Mouse (Mus musculus) neural tube, embryonic 14.5 days (tissue): ENCODE results near the gene Bach2. TPM values are rescaled to one million over a fixed set of nuclear protein-coding genes. Genes with fewer than 3 reads are reported as not detected.

ENCODE experiments used
- ATAC-seq: fragments of 200-750 bp; cut with Nextera tagmentation; 2 replicates; pipeline ENCODE4 v1.8.0; 2017; ENCODE audit warnings: low read depth, mild to moderate bottlenecking, moderate TSS enrichment, moderate library complexity
- H3K27ac ChIP-seq: fragments of 300-500 bp; sonication (generic); 2 replicates; pipeline ENCODE4 v1.5.1; 2014; ENCODE audit warnings: low read depth, mild to moderate bottlenecking, control low read depth, low read length, moderate library complexity, mixed read lengths
- H3K27me3 ChIP-seq: fragments of 300-500 bp; sonication (generic); 2 replicates; pipeline ENCODE4 v1.6.1; 2014; ENCODE audit warnings: low read length; ENCODE audit not compliant: control insufficient read depth, insufficient read depth
- H3K36me3 ChIP-seq: fragments of 300-500 bp; sonication (generic); 2 replicates; pipeline ENCODE4 v1.6.1; 2014; ENCODE audit warnings: low read length, mixed read lengths; ENCODE audit not compliant: control insufficient read depth, insufficient read depth
- H3K4me1 ChIP-seq: fragments of 300-500 bp; sonication (generic); 2 replicates; pipeline ENCODE4 v1.6.1; 2014; ENCODE audit warnings: low read length; ENCODE audit not compliant: control insufficient read depth, insufficient read depth
- H3K4me2 ChIP-seq: fragments of 300-500 bp; sonication (generic); 2 replicates; pipeline ENCODE4 v1.6.1; 2014; ENCODE audit warnings: mild to moderate bottlenecking, low read depth, low read length, control low read depth
- H3K4me3 ChIP-seq: fragments of 300-500 bp; sonication (generic); 2 replicates; pipeline ENCODE4 v1.5.1; 2014; ENCODE audit warnings: low read depth, low read length, control low read depth, mixed read lengths
- H3K9ac ChIP-seq: fragments of 300-500 bp; sonication (generic); replicated peaks from 2 replicates; pipeline ENCODE4 v1.6.1; 2014; ENCODE audit warnings: low read depth, mild to moderate bottlenecking, control low read depth, low read length, mixed read lengths
- H3K9me3 ChIP-seq: fragments of 300-500 bp; sonication (generic); 2 replicates; pipeline ENCODE4 v1.6.1; 2016; ENCODE audit warnings: low read length; ENCODE audit not compliant: control insufficient read depth
- WGBS: fragments of 180-500 bp; shearing (Covaris S2); extraction: QIAGEN DNeasy Blood & Tissue Kit; methylation state at CpG from one replicate; pipeline ENCODE4 v1.1.7; 2014; 5-methylcytosine and 5-hydroxymethylcytosine counted together
- polyA plus RNA-seq: library from polyadenylated mRNA; unstranded; fragments of >200 nt; fragmentation: Nextera tagmentation; extraction: Ambion mirVana; gene quantifications from 2 replicates; pipeline ENCODE4 v1.2.1, GENCODE M21; 2014

The Bach2 gene
- polyA plus RNA-seq, 1 experiment from 2014 or later = 32.4 TPM

DNA sequence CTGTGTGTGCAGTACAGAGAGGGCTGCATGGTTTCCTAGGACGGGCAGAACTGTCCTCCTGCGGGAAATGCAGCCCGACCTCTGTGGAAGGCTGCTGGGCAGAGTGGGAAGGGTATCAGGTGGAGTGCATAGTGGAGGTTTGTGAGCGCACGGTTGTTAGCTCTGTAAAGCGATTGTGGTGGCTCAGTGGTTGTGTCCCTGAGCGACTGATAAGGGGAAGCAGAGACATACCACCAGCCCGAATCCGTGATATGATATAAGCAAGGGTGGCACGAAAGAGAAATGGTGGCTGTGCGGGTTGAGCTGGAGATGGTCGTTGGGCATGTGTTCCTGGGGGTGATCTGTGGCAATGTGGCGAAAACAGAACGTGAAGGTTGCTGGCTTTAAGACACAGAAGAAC, 147.0 kb downstream of the Bach2 start:
- H3K9ac ChIP-seq = no peak overlapping the region
- no peak overlapping the region for H3K4me3 ChIP-seq
- H3K9me3 ChIP-seq = no peaks in the 10 kb centered on the region
- no peak overlapping the region for H3K4me2 ChIP-seq
- no peak for ATAC-seq
- 94% methylated on average over 14 of the region's 14 CpGs for WGBS
- H3K27ac ChIP-seq = no peak overlapping the region
- no peaks in the 10 kb centered on the region for H3K27me3 ChIP-seq
- no peaks in the 10 kb centered on the region for H3K36me3 ChIP-seq
- H3K4me1 ChIP-seq = peaks cover 18% of the 10 kb centered on the region

DNA sequence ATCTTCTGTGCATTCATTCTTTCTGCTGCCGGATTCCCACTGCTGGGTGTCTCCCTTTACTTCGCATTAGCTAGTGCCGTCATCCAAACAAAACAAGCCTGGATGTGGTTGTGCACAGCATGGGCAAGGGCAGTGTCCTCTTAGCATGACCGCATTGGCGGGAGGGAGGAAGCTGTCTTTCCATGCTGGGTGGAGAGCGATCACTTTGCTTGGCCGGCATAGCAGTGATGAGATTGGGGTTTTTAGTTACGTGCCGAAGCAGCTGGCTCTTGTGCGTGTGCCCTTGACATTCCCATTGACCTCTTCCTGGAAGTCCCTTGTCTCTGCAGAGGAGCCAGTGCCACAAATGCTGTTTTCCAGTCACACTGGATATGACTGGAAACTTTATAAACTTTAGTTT, 147.7 kb downstream of the Bach2 start:
- Histone ChIP-seq H3K27ac (no peak overlapping the region), H3K27me3 (no peaks in the 10 kb centered on the region), H3K9me3 (no peaks in the 10 kb centered on the region), H3K9ac (no peak overlapping the region), H3K36me3 (no peaks in the 10 kb centered on the region), H3K4me1 (peaks cover 13% of the 10 kb centered on the region), H3K4me3 (no peak overlapping the region), H3K4me2 (no peak overlapping the region)
- ATAC-seq = no peak
- WGBS = 83% methylated on average over 10 of the region's 10 CpGs

DNA sequence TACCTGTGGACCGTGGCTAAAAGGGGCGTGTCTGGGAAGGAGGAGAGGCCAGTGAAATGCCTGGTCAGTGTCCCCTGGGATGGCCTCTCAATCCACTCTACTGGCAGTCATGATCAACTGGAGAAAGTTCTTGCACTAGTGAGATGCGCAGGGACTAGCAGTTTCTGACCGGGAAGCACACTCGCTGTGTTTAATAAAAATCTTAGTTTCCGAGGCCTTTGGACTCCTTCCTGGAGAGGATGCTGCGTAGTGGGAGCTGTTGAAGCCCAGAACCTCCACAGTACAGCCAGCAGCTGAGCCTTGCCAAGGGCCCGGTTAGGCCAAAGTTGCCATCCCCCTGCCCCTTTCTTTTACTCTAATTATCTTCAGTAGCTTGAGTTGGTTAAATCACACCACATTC, 148.3 kb downstream of the Bach2 start:
- H3K9ac ChIP-seq = no peak overlapping the region
- no peak overlapping the region for H3K4me3 ChIP-seq
- no peak overlapping the region for H3K27ac ChIP-seq
- peaks cover 13% of the 10 kb centered on the region for H3K4me1 ChIP-seq
- no peaks in the 10 kb centered on the region for H3K9me3 ChIP-seq
- ATAC-seq = no peak
- no peak overlapping the region for H3K4me2 ChIP-seq
- no peaks in the 10 kb centered on the region for H3K36me3 ChIP-seq
- 82% methylated on average over 8 of the region's 8 CpGs for WGBS
- H3K27me3 ChIP-seq = no peaks in the 10 kb centered on the region

DNA sequence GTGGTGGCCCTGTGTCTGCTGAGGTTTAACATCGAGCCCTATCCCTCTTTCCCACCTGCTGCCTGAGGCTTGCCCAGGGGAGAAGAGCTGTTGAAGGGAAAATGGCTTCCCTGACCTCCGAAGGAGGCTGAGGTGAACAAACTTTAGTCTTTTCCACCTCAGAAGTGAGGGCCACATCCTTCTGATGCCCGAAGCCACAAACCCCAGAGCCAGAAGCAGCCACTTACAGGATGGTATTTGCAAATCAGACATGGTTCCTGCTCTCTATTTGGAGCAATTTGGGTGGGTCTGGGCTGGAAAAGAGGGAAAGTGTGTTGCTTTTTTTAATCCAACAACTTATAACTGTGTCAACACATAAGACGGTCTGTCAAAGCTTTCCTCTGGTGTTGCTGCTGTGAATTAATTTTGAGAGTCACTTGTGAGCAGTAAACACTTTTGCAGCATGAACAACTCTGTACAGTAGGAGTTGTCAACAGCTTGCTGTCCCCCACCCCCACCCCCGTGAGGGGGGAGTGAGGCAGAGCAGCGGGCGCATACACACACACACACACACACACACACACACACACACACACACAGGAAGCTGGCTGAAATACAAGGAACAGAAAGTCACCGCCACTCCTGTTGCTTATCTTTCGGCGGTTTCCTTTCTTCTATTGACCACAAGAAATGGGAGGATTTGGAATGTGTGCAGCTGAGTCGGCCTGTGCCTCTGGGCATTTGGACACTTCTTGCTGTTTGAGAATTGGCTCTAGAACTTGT, 149.1 kb downstream of the Bach2 start:
- Histone ChIP-seq H3K9ac (no peak overlapping the region), H3K9me3 (no peaks in the 10 kb centered on the region), H3K4me1 (peaks cover 13% of the 10 kb centered on the region), H3K4me2 (no peak overlapping the region), H3K36me3 (no peaks in the 10 kb centered on the region), H3K27ac (no peak overlapping the region), H3K4me3 (no peak overlapping the region), H3K27me3 (no peaks in the 10 kb centered on the region)
- no peak for ATAC-seq
- 61% methylated on average over 11 of the region's 11 CpGs for WGBS

DNA sequence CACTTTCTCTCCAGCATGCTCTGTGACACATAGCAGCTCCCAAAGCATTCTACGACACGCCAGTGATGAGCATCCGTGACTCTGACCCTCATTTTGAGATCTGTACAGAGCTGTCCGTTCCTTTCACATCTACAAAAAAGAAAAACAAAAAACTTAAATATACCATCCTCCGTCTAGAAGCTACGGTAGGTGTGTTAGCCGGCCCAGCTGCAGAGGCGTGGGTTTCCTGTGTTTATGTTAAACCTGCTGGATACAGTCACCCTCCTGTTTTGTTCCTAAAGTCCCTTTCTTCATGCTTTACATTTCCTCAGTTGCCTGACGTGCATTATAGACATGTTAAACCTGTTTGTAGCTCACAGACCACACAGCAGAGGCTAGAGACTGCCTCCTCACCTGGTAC, 150.0 kb downstream of the Bach2 start:
- WGBS = 89% methylated on average over 9 of the region's 9 CpGs
- no peak for ATAC-seq
- peaks cover 13% of the 10 kb centered on the region for H3K4me1 ChIP-seq
- no peaks in the 10 kb centered on the region for H3K36me3 ChIP-seq
- H3K27ac ChIP-seq = 0 out of 2 replicates have a peak overlapping the region, but pooled peaks have one; percentile 0
- no peaks in the 10 kb centered on the region for H3K9me3 ChIP-seq
- no peak overlapping the region for H3K4me3 ChIP-seq
- H3K27me3 ChIP-seq = no peaks in the 10 kb centered on the region
- no peak overlapping the region for H3K9ac ChIP-seq
- no peak overlapping the region for H3K4me2 ChIP-seq

DNA sequence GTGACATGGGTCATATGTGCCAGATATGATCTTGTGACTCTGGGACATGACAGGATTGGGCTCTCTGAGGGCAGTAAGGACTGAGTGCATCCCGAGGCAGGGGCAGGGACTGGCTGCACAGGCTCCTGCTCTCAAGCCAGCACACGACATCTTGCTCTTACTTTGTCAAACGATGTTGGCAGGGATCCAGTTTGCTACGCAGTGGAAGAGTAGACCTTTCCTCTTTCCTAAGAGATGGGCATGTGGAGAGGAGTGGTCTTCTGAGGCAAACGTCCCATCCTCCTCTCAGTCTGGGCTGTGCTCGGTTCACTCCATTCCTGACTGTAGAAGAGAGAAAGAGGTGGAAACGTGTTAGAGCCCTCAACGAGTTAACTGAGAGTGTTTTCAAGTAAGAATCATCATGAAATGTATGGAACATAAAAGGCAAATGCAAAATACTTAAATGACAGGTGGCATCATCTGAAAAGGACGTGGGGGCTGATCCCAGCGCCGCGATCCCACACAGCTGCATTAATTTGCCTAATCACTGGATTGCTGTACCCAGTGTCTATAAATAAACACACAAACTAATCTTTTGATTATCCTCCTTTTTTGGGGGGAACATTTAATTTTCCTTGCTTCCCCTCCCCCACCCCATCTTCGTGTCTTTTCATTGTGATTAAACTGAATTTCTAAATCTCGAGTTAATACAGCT, 150.7 kb downstream of the Bach2 start:
- WGBS = 58% methylated on average over 14 of the region's 14 CpGs
- H3K4me1 ChIP-seq = peaks cover 18% of the 10 kb centered on the region

DNA sequence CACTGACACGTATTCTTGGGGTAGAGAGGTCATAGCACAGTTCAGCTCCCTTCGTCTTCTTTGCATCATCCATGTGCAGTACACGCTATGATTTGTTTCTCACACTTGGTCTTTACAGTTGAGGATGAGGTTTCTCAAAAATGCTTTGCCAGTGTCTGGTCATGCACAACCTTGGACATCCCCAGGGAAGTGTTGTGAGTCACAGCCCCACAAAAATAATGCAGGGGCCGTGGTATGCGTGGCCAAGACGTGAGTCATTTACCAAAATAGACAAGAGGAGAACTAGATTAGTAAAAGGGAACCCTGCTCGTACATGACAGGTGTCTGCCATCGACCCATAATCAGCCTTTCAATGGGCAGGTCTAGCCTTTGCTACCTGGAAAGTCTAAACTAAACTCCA, 152.7 kb downstream of the Bach2 start:
- no peak for ATAC-seq
- Histone ChIP-seq H3K4me2 (no peak overlapping the region), H3K9me3 (no peaks in the 10 kb centered on the region), H3K27me3 (no peaks in the 10 kb centered on the region), H3K36me3 (no peaks in the 10 kb centered on the region), H3K4me1 (peaks cover 22% of the 10 kb centered on the region), H3K9ac (no peak overlapping the region), H3K4me3 (no peak overlapping the region), H3K27ac (no peak overlapping the region)
- 91% methylated on average over 8 of the region's 8 CpGs for WGBS

More for the DNA sequence above, 150.7 kb downstream of the Bach2 start:
- Histone ChIP-seq H3K36me3 (no peaks in the 10 kb centered on the region), H3K9ac (no peak overlapping the region), H3K4me3 (no peak overlapping the region), H3K27ac (0 out of 2 replicates have a peak overlapping the region, but pooled peaks have one; percentile 0), H3K4me2 (no peak overlapping the region), H3K27me3 (no peaks in the 10 kb centered on the region), H3K9me3 (no peaks in the 10 kb centered on the region)
- ATAC-seq = peak; percentile 42; the same call in 1 of the 2 replicates

DNA sequence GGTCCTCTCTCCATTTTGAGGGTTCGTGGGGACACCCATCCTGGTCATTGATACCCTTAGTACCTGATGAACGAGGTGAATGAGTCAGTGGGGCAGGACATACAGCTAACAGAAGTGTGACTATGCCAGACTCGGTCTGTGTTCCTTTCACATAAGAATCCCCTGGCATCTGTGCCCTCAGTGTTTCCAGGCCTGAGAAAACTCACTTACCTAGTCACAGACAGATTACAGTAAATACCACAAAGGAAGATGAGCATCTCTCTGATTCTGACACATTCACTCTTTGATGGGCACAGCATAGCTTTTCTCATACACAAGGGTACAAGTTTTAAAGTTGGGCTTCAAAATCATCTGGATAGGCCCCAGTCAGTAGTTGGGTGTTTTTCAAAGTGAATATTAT, 154.6 kb downstream of the Bach2 start:
- no peak for ATAC-seq
- H3K4me3 ChIP-seq = no peak overlapping the region
- no peaks in the 10 kb centered on the region for H3K36me3 ChIP-seq
- H3K4me2 ChIP-seq = no peak overlapping the region
- no peak overlapping the region for H3K27ac ChIP-seq
- no peak overlapping the region for H3K9ac ChIP-seq
- H3K27me3 ChIP-seq = no peaks in the 10 kb centered on the region
- H3K9me3 ChIP-seq = no peaks in the 10 kb centered on the region
- peaks cover 16% of the 10 kb centered on the region for H3K4me1 ChIP-seq
- WGBS = 78% methylated on average over 3 of the region's 3 CpGs

DNA sequence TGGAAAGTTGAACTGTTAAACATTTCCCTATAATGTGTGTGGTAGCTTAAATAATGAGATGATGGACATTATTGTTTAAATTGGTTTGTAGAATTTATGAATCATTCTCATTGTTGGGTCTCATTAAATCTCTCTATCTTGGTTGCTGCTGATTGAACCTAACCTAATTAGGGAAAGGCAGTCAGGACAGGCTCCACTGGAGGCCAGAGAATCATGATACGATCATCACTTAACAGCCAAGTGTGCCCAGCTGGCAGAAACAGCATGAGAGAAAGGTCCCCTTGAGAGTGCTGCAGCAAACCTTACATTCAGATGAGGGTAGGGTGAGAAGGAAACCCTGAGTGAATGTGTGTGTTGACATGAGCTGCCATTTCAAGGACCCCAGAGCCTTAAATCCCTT, 155.3 kb downstream of the Bach2 start:
- 29% methylated on average over 1 of the region's 1 CpGs for WGBS
- Histone ChIP-seq H3K9ac (no peak overlapping the region), H3K27ac (no peak overlapping the region), H3K4me2 (no peak overlapping the region), H3K27me3 (no peaks in the 10 kb centered on the region), H3K36me3 (no peaks in the 10 kb centered on the region), H3K4me1 (peaks cover 12% of the 10 kb centered on the region), H3K9me3 (no peaks in the 10 kb centered on the region), H3K4me3 (no peak overlapping the region)
- 0 out of 2 replicates have a peak, but pooled peaks have one; percentile 25 for ATAC-seq
